Mouse (Mus musculus) embryo, embryonic 9.5 days (tissue): ENCODE data around the gene Zfp113.
"Not testable (repeated sequence)": the region's sequence is repeated elsewhere in the genome, so short reads cannot be mapped to it uniquely, and the experiment has no call there.

Experiments
- DNase-seq: peaks from one replicate; pipeline ENCODE4 v3.0.0-alpha.2; 2017; ENCODE audit errors: extremely low spot score

The Zfp113 gene

GRCm38 (mm10) chr5:138137935-138138549 is 17.5 kb downstream of the Zfp113 start:
- DNase-seq = peak; percentile 30

- no peak for DNase-seq
Measured at GRCm38 (mm10) chr5:138137257-138137656, 18.3 kb downstream of the Zfp113 start.

- DNase-seq = no peak
Measured at GRCm38 (mm10) chr5:138132425-138133064, 23.0 kb downstream of the Zfp113 start.

- DNase-seq = no peak
Measured at GRCm38 (mm10) chr5:138118041-138118440, 37.5 kb downstream of the Zfp113 start.

GRCm38 (mm10) chr5:138117199-138118015 is 38.1 kb downstream of the Zfp113 start:
- peak; percentile 17 for DNase-seq

- peak; percentile 91 for DNase-seq
Measured at GRCm38 (mm10) chr5:138116255-138117198, 39.0 kb downstream of the Zfp113 start, which contains the start of gene Zscan21. TSS of gene Zscan21 (plus strand) at chr5:138116903.

GRCm38 (mm10) chr5:138109847-138110396 is 45.6 kb downstream of the Zfp113 start:
- not testable (repeated sequence) for DNase-seq

- no peak for DNase-seq
Measured at GRCm38 (mm10) chr5:138107130-138107529, 48.4 kb downstream of the Zfp113 start.

- no peak for DNase-seq
Measured at GRCm38 (mm10) chr5:138104976-138105375, 50.6 kb downstream of the Zfp113 start.

- no peak for DNase-seq
Measured at GRCm38 (mm10) chr5:138094474-138094873, 61.1 kb downstream of the Zfp113 start.

GRCm38 (mm10) chr5:138092771-138093170 is 62.8 kb downstream of the Zfp113 start:
- no peak for DNase-seq

- no peak for DNase-seq
Measured at GRCm38 (mm10) chr5:138090737-138091136, 64.8 kb downstream of the Zfp113 start.

GRCm38 (mm10) chr5:138090271-138090670 is 65.3 kb downstream of the Zfp113 start:
- no peak for DNase-seq
